Mouse (Mus musculus) liver, postnatal 0 days (tissue): ENCODE measurements around the gene Trpm3.

ENCODE experiments used
- CTCF ChIP-seq: sonication (generic); IDR thresholded peaks from 2 replicates; pipeline ENCODE4 v1.5.1; 2016; ENCODE audit warnings: antibody characterized with exemption, low read depth
- EP300 ChIP-seq: IDR thresholded peaks from 2 replicates; pipeline ENCODE4 v1.6.1; 2016; ENCODE audit warnings: antibody characterized with exemption, low read depth, mild to moderate bottlenecking

- TF ChIP-seq EP300 (no peak), CTCF (no peak)
Measured at GRCm38 (mm10) chr19:22594492-22594891, 455.6 kb downstream of the Trpm3 start.
